In genomic region chr8:104340233-104341105, GRCm38 (mm10) we compare ENCODE assay signal across 8 mouse cellular contexts. TPM values are rescaled to one million over a fixed set of nuclear protein-coding genes. Genes with fewer than 3 reads are reported as not detected.
A peak's percentile ranks its signal among the peaks of the same experiment; 100 is the strongest.
DNase-seq lines count a peak whose midpoint lies in the region; ATAC-seq lines count a peak whose summit lies in the region.

No protein-coding gene starts in this region.

- peak overlapping the region; percentile 89 for H3K9ac ChIP-seq in intestine, embryonic 15.5 days

- H3K4me1 ChIP-seq in intestine, embryonic 15.5 days (replicated peaks), result peaks cover 19% of the 10 kb centered on the region

- DNase-seq in adrenal gland, adult (ENCODE audit: inconsistent age in 2 of 2, low spot score in 1 of 2), result peak; percentile 89 to 94
- DNase-seq in embryo, embryonic 10.5 days (ENCODE audit: low spot score), result peak; percentile 87
- DNase-seq in gastrocnemius, postnatal 36 days, result peak; percentile 72 to 75
- DNase-seq in left cerebral cortex, postnatal 36 days (ENCODE audit: low spot score in 2 of 2), result peak; percentile 59 to 69
- peak; percentile 84 for DNase-seq in mesoderm, embryonic 11.5 days (ENCODE audit: low read depth, low spot score)
- DNase-seq in right cerebral cortex, postnatal 4 days, result peak; percentile 75
- DNase-seq in yolk sac, embryonic 10.5 days (ENCODE audit: low spot score), result peak; percentile 85

- H3K4me2 ChIP-seq in intestine, embryonic 15.5 days (replicated peaks), result peak overlapping the region; percentile 66

- intact Hi-C loops in gastrocnemius, postnatal 36 days (cut with DNase I), result loop anchor here (1.0 to 5.0 kb wide), 2 partner anchors 62 to 90 kb away; partner anchors contain the start of gene Cklf
- intact Hi-C loops in left cerebral cortex, postnatal 36 days (cut with DNase I), result loop anchor here (5.0 to 10.0 kb wide), 5 partner anchors 62 to 232 kb away; partner anchors contain the start of gene Cklf

- WGBS in intestine, embryonic 15.5 days, result under 1% methylated on average over 47 of the region's 54 CpGs

- no peaks in the 10 kb centered on the region for H3K9me3 ChIP-seq in intestine, embryonic 15.5 days

- ATAC-seq in intestine, embryonic 15.5 days, result peak; percentile 81

- H3K36me3 ChIP-seq in intestine, embryonic 15.5 days, result 0 out of 2 replicates have a peak, but pooled peaks cover 2% of the 10 kb centered on the region

- H3K27ac ChIP-seq in intestine, embryonic 15.5 days, result peak overlapping the region; percentile 91

- peak overlapping the region; percentile 76 for H3K4me3 ChIP-seq in intestine, embryonic 15.5 days (replicated peaks)

- no peaks in the 10 kb centered on the region for H3K27me3 ChIP-seq in intestine, embryonic 15.5 days (replicated peaks)

RNA-seq across cellular contexts. Expression of gene Cmtm3, which starts 1.3 kb away (rescaled TPM):
- total RNA-seq in gastrocnemius, postnatal 36 days (2021), result 1 to 10 TPM; 5.1 to 5.7 TPM
- 111 and 126 TPM in 2 replicates for polyA plus RNA-seq in intestine, embryonic 15.5 days (2015; fragmentation: Nextera tagmentation; extraction: Ambion mirVana)
- 10 to 100 TPM; 11.9 to 12.1 TPM for total RNA-seq in left cerebral cortex, postnatal 36 days (2021)

RNA-seq across cellular contexts. Expression of gene Cmtm2b, which starts 18.4 kb away (rescaled TPM):
- total RNA-seq in gastrocnemius, postnatal 36 days (2021), result not detected
- not detected in 2 replicates for polyA plus RNA-seq in intestine, embryonic 15.5 days (2015; fragmentation: Nextera tagmentation; extraction: Ambion mirVana)
- total RNA-seq in left cerebral cortex, postnatal 36 days (2021), result not detected

RNA-seq across cellular contexts. Expression of gene Gm11020, which starts 19.1 kb away (rescaled TPM):
- not detected for total RNA-seq in gastrocnemius, postnatal 36 days (2021)
- not detected in 2 replicates for polyA plus RNA-seq in intestine, embryonic 15.5 days (2015; fragmentation: Nextera tagmentation; extraction: Ambion mirVana)
- total RNA-seq in left cerebral cortex, postnatal 36 days (2021), result not detected

RNA-seq across cellular contexts. Expression of gene Cmtm1, which starts 30.5 kb away (rescaled TPM):
- not detected for total RNA-seq in gastrocnemius, postnatal 36 days (2021)
- polyA plus RNA-seq in intestine, embryonic 15.5 days (2015; fragmentation: Nextera tagmentation; extraction: Ambion mirVana), result not detected in 2 replicates
- total RNA-seq in left cerebral cortex, postnatal 36 days (2021), result not detected

RNA-seq across cellular contexts. Expression of gene Gm45711, which starts 30.6 kb away (rescaled TPM):
- not detected for total RNA-seq in gastrocnemius, postnatal 36 days (2021)
- polyA plus RNA-seq in intestine, embryonic 15.5 days (2015; fragmentation: Nextera tagmentation; extraction: Ambion mirVana), result not detected in 2 replicates
- not detected for total RNA-seq in left cerebral cortex, postnatal 36 days (2021)

Comparison
In these comparisons a context has a peak if more than half of its experiments do, and no peak if none do; other contexts are left out.
1. Peak in every context shown above with its lines: DNase-seq, ATAC-seq, H3K4me3 ChIP-seq and H3K27ac ChIP-seq.